In the genomic region with DNA sequence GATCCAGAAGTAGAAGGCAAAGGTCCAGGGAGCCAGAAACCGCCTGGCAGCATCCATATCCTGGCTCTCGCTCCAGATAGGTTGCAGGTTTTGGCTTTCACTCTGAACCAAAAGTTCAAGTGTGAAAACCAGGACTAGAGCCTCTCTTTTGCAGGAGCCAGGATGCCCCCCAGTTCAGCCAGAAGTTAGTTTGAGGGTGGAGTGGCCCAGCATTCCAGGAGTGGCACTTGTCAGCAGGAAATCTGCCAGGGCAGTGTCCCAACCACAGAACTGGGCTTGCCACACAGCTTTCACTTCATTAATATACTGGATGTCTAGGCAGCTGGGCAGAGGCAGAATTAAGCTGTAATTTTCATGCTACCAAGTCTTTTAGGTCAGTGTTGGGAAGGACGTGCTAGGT, we compare ENCODE assay signal across 11 mouse cellular contexts.
DNase-seq lines count a peak whose midpoint lies in the region; ATAC-seq and TF ChIP-seq lines count a peak whose summit lies in the region.
"Had no signal": no experiment of that assay in that cellular context is flagged by ENCODE, and none has a peak within 500 bp of the region (broad histone marks: within the 10 kb centered on the region; RNA-seq: fewer than 3 reads in every experiment).

No protein-coding gene starts in this region.

- H3K4me1 ChIP-seq in liver, adult 2 months (ENCODE audit: control insufficient read depth, insufficient read depth, low read length), result no peaks in the 10 kb centered on the region; the same call in 1 of the 2 replicates
- H3K4me1 ChIP-seq in midbrain, postnatal 0 days (ENCODE audit: insufficient read depth, low read length), result no peaks in the 10 kb centered on the region
- 0 out of 2 replicates have a peak, but pooled peaks cover 3% of the 10 kb centered on the region for H3K4me1 ChIP-seq in forebrain, embryonic 15.5 days
- H3K4me1 ChIP-seq: hindbrain, embryonic 12.5 days had no signal

- TF ChIP-seq POLR2A in liver, adult 2 months (IDR thresholded peaks at IDR 0.05; ENCODE audit: extremely low read depth, insufficient read depth, low read length), result no peak

- ATAC-seq in common myeloid progenitor, adult 5-6 weeks (replicated peaks; ENCODE audit: low read depth, poor library complexity, severe bottlenecking), result peak; percentile 38; the same call in 1 of the 2 replicates
- peak; percentile 49 for ATAC-seq in megakaryocyte progenitor cell, adult 5-6 weeks (replicated peaks; ENCODE audit: poor library complexity)
- no peak for ATAC-seq in megakaryocyte-erythroid progenitor cell, adult 5-6 weeks (replicated peaks; ENCODE audit: low FRiP score, low TSS enrichment, poor library complexity, severe bottlenecking)
- ATAC-seq in midbrain, postnatal 0 days (ENCODE audit: low FRiP score), result no peak
- ATAC-seq in forebrain, embryonic 15.5 days (replicated peaks), result no peak
- ATAC-seq: forebrain, embryonic 16.5 days had no signal

- no peak overlapping the region for H3K4me3 ChIP-seq in liver, adult 2 months (ENCODE audit: insufficient read depth, low read depth, low read length)
- no peak overlapping the region for H3K4me3 ChIP-seq in midbrain, postnatal 0 days (ENCODE audit: low read depth, low read length)
- no peak overlapping the region for H3K4me3 ChIP-seq in forebrain, embryonic 15.5 days
- H3K4me3 ChIP-seq: hindbrain, embryonic 12.5 days had no signal

- TF ChIP-seq CTCF in liver, adult 2 months (IDR thresholded peaks at IDR 0.05; ENCODE audit: low read depth, low read length), result no peak
- no peak for TF ChIP-seq CTCF in midbrain, postnatal 0 days (IDR thresholded peaks at IDR 0.05)

- peak; percentile 38 for DNase-seq in liver, adult 2 months (ENCODE audit: extremely low read depth, low read depth, low spot score)
- no peak for DNase-seq in liver
- DNase-seq in heart, postnatal 36 days, result peak; percentile 60 to 66
- no peak for DNase-seq in midbrain, postnatal 0 days (ENCODE audit: low spot score)

- no peaks in the 10 kb centered on the region for H3K9me3 ChIP-seq in midbrain, postnatal 0 days (ENCODE audit: low read length)
- no peaks in the 10 kb centered on the region for H3K9me3 ChIP-seq in forebrain, embryonic 15.5 days
- H3K9me3 ChIP-seq: hindbrain, embryonic 12.5 days had no signal

- H3K79me2 ChIP-seq in liver, adult 2 months (ENCODE audit: control insufficient read depth, insufficient read depth, low read length), result no peaks in the 10 kb centered on the region

- no peak overlapping the region for H3K9ac ChIP-seq in liver, adult 2 months (ENCODE audit: low read depth, low read length)
- no peak overlapping the region for H3K9ac ChIP-seq in midbrain, postnatal 0 days (replicated peaks; ENCODE audit: low read length, poor library complexity, severe bottlenecking)
- no peak overlapping the region for H3K9ac ChIP-seq in forebrain, embryonic 15.5 days (replicated peaks)
- H3K9ac ChIP-seq: hindbrain, embryonic 12.5 days had no signal

- WGBS in liver, adult 2 months, result 49% methylated on average over 3 of the region's 3 CpGs
- 92% methylated on average over 3 of the region's 3 CpGs for WGBS in midbrain, postnatal 0 days
- WGBS in forebrain, embryonic 15.5 days, result 86% methylated on average over 3 of the region's 3 CpGs

- H3K27me3 ChIP-seq in liver, adult 2 months (ENCODE audit: control insufficient read depth, insufficient read depth, low read length), result no peaks in the 10 kb centered on the region
- no peaks in the 10 kb centered on the region for H3K27me3 ChIP-seq in midbrain, postnatal 0 days (ENCODE audit: insufficient read depth, low read length)
- H3K27me3 ChIP-seq in forebrain, embryonic 15.5 days, result no peaks in the 10 kb centered on the region
- H3K27me3 ChIP-seq: hindbrain, embryonic 12.5 days had no signal

- H3K36me3 ChIP-seq in liver, adult 2 months (ENCODE audit: control insufficient read depth, insufficient read depth, low read length), result no peaks in the 10 kb centered on the region
- H3K36me3 ChIP-seq in midbrain, postnatal 0 days (ENCODE audit: insufficient read depth, low read length), result no peaks in the 10 kb centered on the region
- H3K36me3 ChIP-seq in forebrain, embryonic 15.5 days, result no peaks in the 10 kb centered on the region
- H3K36me3 ChIP-seq: hindbrain, embryonic 12.5 days had no signal

- H3K27ac ChIP-seq in liver, adult 2 months (replicated peaks; ENCODE audit: insufficient read depth, low read depth, low read length), result no peak overlapping the region
- H3K27ac ChIP-seq in midbrain, postnatal 0 days (ENCODE audit: low read depth, low read length), result no peak overlapping the region
- H3K27ac ChIP-seq in forebrain, embryonic 15.5 days (replicated peaks), result no peak overlapping the region
- H3K27ac ChIP-seq: hindbrain, embryonic 12.5 days; macrophage had no signal

- intact Hi-C loops in heart, postnatal 36 days (cut with DNase I), result no loop called here

- no peak overlapping the region for H3K4me2 ChIP-seq in midbrain, postnatal 0 days (ENCODE audit: low read depth, low read length, poor library complexity, severe bottlenecking)
- H3K4me2 ChIP-seq in forebrain, embryonic 15.5 days (replicated peaks), result no peak overlapping the region
- H3K4me2 ChIP-seq: hindbrain, embryonic 12.5 days had no signal

Comparison
In these comparisons a context has a peak if more than half of its experiments do, and no peak if none do; other contexts are left out.
1. DNase-seq: peak in liver, adult 2 months (single experiment) and heart, postnatal 36 days (2 of 2); none in liver (single experiment) and midbrain, postnatal 0 days (single experiment).
2. ATAC-seq: peak in common myeloid progenitor, adult 5-6 weeks (single experiment) and megakaryocyte progenitor cell, adult 5-6 weeks (single experiment); none in megakaryocyte-erythroid progenitor cell, adult 5-6 weeks (single experiment), midbrain, postnatal 0 days (single experiment) and forebrain, embryonic 15.5 days (single experiment).